Mouse (Mus musculus) spleen, adult 2 months (tissue): ENCODE measurements at regions not wholly inside any gene's neighbourhood (a gene's known extent, or its start where the extent isn't known, plus 50 kb on each side); places are given as distances from the start of the nearest gene placed in this dataset.

Experiments
- CTCF ChIP-seq: fragments of 200-500 bp; IDR thresholded peaks from 2 replicates; pipeline ENCODE4 v1.5.1; 2011; ENCODE audit warnings: mild to moderate bottlenecking, inconsistent platforms; ENCODE audit not compliant: insufficient read depth, insufficient read length, insufficient replicate concordance; ENCODE audit errors: extremely low read depth
- POLR2A ChIP-seq: fragments of 200-500 bp; IDR thresholded peaks from 2 replicates; pipeline ENCODE4 v1.6.1; 2011; ENCODE audit warnings: low read depth, low read length, inconsistent platforms

DNA sequence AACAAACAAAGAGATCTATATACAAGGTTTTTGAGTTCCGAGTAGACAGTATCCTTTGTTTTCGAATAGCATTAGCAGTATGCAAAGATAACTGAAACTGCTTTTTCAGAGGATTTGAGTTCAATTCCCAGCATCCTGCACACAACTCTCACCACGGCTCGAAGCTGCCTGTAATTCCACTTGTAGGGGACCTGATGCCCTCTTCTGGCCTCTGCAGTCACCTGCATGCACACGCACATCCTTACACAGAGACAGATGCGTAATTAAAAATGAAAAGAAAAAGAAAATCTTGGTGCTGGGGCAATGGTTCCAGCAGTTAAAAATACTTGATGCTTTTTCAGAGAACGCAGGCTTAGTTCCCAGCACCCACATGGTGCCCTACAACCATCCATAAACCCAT is 139.6 kb upstream of the Acsl4 start:
- TF ChIP-seq CTCF (no peak), POLR2A (no peak)
